Mouse (Mus musculus) small intestine, adult 2 months (tissue): Measurements from ENCODE around the gene Trpt1. TPM values are rescaled to one million over a fixed set of nuclear protein-coding genes. Genes with fewer than 3 reads are reported as not detected.

Experiments
- H3K27ac ChIP-seq: fragments of 200-500 bp; 2 replicates; pipeline ENCODE4 v1.5.1; 2012; ENCODE audit warnings: low read depth, low read length, control low read depth, inconsistent platforms; ENCODE audit not compliant: insufficient read depth
- H3K27me3 ChIP-seq: fragments of 200-500 bp; 2 replicates; pipeline ENCODE4 v1.6.1; 2012; ENCODE audit warnings: mild to moderate bottlenecking, moderate library complexity, low read length, inconsistent platforms; ENCODE audit not compliant: control insufficient read depth, insufficient read depth
- H3K36me3 ChIP-seq: fragments of 200-500 bp; 2 replicates; pipeline ENCODE4 v1.6.1; 2012; ENCODE audit warnings: mild to moderate bottlenecking, low read length, control low read depth, inconsistent platforms; ENCODE audit not compliant: control insufficient read depth, insufficient read depth
- H3K4me1 ChIP-seq: fragments of 200-500 bp; 2 replicates; pipeline ENCODE4 v1.6.1; 2012; ENCODE audit warnings: low read length, inconsistent platforms, mixed read lengths; ENCODE audit not compliant: control insufficient read depth, insufficient read depth, insufficient read length
- H3K4me3 ChIP-seq: fragments of 200-500 bp; 2 replicates; pipeline ENCODE4 v1.5.1; 2012; ENCODE audit warnings: low read depth, mild to moderate bottlenecking, control low read depth, inconsistent platforms, low read length, moderate library complexity
- CTCF ChIP-seq: fragments of 200-500 bp; IDR thresholded peaks from 2 replicates; pipeline ENCODE4 v1.5.1; 2012; ENCODE audit warnings: low read depth, mild to moderate bottlenecking, control low read depth, inconsistent platforms, low read length, moderate library complexity, mixed read lengths; ENCODE audit not compliant: insufficient replicate concordance, insufficient read length; ENCODE audit errors: extremely low read depth
- POLR2A ChIP-seq: fragments of 200-500 bp; IDR thresholded peaks from 2 replicates; pipeline ENCODE4 v1.6.1; 2012; ENCODE audit warnings: low read depth, mild to moderate bottlenecking, control low read depth, inconsistent platforms, low read length, moderate library complexity
- WGBS: fragments of 180-500 bp; shearing (Covaris S2); methylation state at CpG from one replicate; pipeline ENCODE4 v1.1.7; 2018; 5-methylcytosine and 5-hydroxymethylcytosine counted together
- polyA plus RNA-seq: library from polyadenylated mRNA; depleted of rRNA; stranded (reverse); fragments of >200 nt; gene quantifications from 2 replicates; pipeline ENCODE4 v1.2.3, GENCODE M21; 2012; rRNA removed

The Trpt1 gene
- polyA plus RNA-seq = 5.2 and 7.7 TPM in 2 replicates

GRCm38 (mm10) chr19:6996006-6996405 is at the start of gene Trpt1, which contains the start of gene Nudt22:
Trpt1 (plus strand) TSS chr19:6996131.
Nudt22 (minus strand) TSS chr19:6996117.
- peak within 1 kb of the TSS; percentile 84 for H3K4me3 ChIP-seq
- H3K36me3 ChIP-seq = peaks cover 7% of the 10 kb centered on the region
- H3K27ac ChIP-seq = peak within 1 kb of the TSS; percentile 56
- 1% methylated on average over 24 of the region's 24 CpGs for WGBS
- H3K27me3 ChIP-seq = no peaks in the 10 kb centered on the region
- H3K4me1 ChIP-seq = peaks cover 23% of the 10 kb centered on the region
- TF ChIP-seq CTCF = no peak
- peak; percentile 74 for TF ChIP-seq POLR2A

DNA sequence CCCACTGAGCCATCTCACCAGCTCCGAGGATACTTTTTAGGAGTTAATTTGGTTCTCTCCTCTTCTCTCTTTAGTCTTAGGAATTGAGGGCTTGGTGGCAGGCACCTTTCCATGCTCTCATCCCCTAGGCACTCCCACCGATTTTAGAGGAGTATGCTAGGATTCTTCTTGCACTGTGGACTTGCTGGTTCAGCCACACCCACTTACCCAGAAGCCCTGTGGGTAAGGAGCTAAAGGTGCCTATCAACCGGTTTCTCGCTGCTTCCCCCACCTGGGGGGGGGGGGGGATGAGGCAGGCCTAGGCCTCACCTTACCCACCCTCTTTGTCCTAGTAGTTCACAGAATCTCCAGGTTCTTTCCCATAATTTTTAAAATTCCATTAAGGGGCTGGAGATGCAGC is 48.2 kb upstream of the Trpt1 start:
- H3K4me3 ChIP-seq = no peak overlapping the region
- H3K27ac ChIP-seq = no peak overlapping the region
- 58% methylated on average over 4 of the region's 4 CpGs for WGBS
- TF ChIP-seq POLR2A = no peak
- peaks cover 4% of the 10 kb centered on the region for H3K36me3 ChIP-seq
- H3K27me3 ChIP-seq = no peaks in the 10 kb centered on the region
- H3K4me1 ChIP-seq = peaks cover 32% of the 10 kb centered on the region

- no peaks in the 10 kb centered on the region for H3K27me3 ChIP-seq
- peaks cover 33% of the 10 kb centered on the region for H3K4me1 ChIP-seq
- H3K36me3 ChIP-seq = peaks cover 8% of the 10 kb centered on the region
- WGBS = 86% methylated on average over 4 of the region's 4 CpGs
- H3K27ac ChIP-seq = 0 out of 2 replicates have a peak overlapping the region, but pooled peaks have one; percentile 53
- H3K4me3 ChIP-seq = no peak overlapping the region
- TF ChIP-seq POLR2A (no peak), CTCF (no peak)
Measured at GRCm38 (mm10) chr19:6948186-6948585, 47.7 kb upstream of the Trpt1 start.

GRCm38 (mm10) chr19:6949532-6949931 is 46.4 kb upstream of the Trpt1 start:
- Histone ChIP-seq H3K27ac (peak overlapping the region; percentile 94), H3K27me3 (no peaks in the 10 kb centered on the region), H3K4me1 (peaks cover 41% of the 10 kb centered on the region), H3K4me3 (peak overlapping the region; percentile 40), H3K36me3 (peaks cover 22% of the 10 kb centered on the region)
- WGBS = 43% methylated on average over 5 of the region's 5 CpGs
- TF ChIP-seq POLR2A (no peak), CTCF (no peak)

GRCm38 (mm10) chr19:6949951-6950350 is 46.0 kb upstream of the Trpt1 start:
- Histone ChIP-seq H3K36me3 (peaks cover 26% of the 10 kb centered on the region), H3K27ac (peak overlapping the region; percentile 94), H3K4me1 (peaks cover 41% of the 10 kb centered on the region), H3K27me3 (no peaks in the 10 kb centered on the region), H3K4me3 (peak overlapping the region; percentile 40)
- WGBS = 46% methylated on average over 5 of the region's 5 CpGs
- TF ChIP-seq CTCF (no peak), POLR2A (no peak)

GRCm38 (mm10) chr19:6950613-6951153 is 45.2 kb upstream of the Trpt1 start:
- peak overlapping the region; percentile 70 for H3K4me3 ChIP-seq
- TF ChIP-seq CTCF (no peak), POLR2A (peak; percentile 34; the same call in 1 of the 2 replicates)
- peaks cover 47% of the 10 kb centered on the region for H3K4me1 ChIP-seq
- peak overlapping the region; percentile 94 for H3K27ac ChIP-seq
- 1% methylated on average over 28 of the region's 28 CpGs for WGBS
- no peaks in the 10 kb centered on the region for H3K27me3 ChIP-seq
- peaks cover 33% of the 10 kb centered on the region for H3K36me3 ChIP-seq

GRCm38 (mm10) chr19:6951381-6951968 is 44.5 kb upstream of the Trpt1 start:
- peaks cover 41% of the 10 kb centered on the region for H3K36me3 ChIP-seq
- H3K4me3 ChIP-seq = peak overlapping the region; percentile 70
- H3K27me3 ChIP-seq = no peaks in the 10 kb centered on the region
- TF ChIP-seq CTCF (peak; percentile 17; the same call in 1 of the 2 replicates), POLR2A (no peak; the same call in none of the 2 replicates)
- peak overlapping the region; percentile 94 for H3K27ac ChIP-seq
- H3K4me1 ChIP-seq = peaks cover 50% of the 10 kb centered on the region
- WGBS = 1% methylated on average over 35 of the region's 35 CpGs
